8 mouse cellular contexts compared by ENCODE assay signal in the genomic region with DNA sequence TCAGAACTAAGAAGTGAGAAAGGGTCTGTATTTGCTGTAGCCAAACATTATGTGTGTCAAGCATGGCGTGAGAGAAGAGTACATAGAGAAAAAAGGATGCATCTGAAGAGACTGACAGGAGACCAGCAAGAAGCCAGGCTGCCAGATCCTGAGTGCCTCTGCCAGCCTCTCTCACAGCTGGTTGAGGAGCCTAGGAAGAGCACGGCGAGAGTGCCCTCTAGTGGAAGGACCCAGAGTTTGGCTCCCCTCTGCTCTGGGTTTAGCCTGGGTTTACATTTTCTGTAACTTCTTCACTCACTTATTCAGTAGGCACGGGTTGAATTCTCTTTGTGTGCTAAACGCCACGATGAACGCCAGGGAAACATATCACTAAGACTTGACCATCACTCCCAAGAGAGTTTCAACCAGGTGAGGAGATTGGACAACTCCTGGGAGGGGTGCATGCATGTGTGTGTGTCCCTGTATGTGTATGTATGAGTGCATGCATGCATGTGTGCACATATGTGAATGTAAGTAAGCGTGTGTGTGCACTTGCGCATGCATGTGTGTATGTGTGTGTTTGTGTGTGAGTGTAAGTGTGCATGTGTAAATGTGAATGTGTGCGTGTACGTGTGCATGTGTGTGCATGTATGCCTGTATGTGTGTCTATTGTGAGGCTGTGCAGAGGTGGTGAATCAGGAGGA. TPM values are rescaled to one million over a fixed set of nuclear protein-coding genes. Genes with fewer than 3 reads are reported as not detected.
DNase-seq lines count a peak whose midpoint lies in the region; ATAC-seq lines count a peak whose summit lies in the region.

No protein-coding gene starts in this region.

- no peak overlapping the region for H3K4me3 ChIP-seq in embryonic facial prominence, embryonic 11.5 days (ENCODE audit: low read depth, low read length)
- no peak overlapping the region for H3K4me3 ChIP-seq in kidney, embryonic 14.5 days (ENCODE audit: low read length)
- H3K4me3 ChIP-seq in limb, embryonic 13.5 days = no peak overlapping the region
- no peak overlapping the region for H3K4me3 ChIP-seq in neural tube, embryonic 12.5 days

- 39% methylated on average over 11 of the region's 11 CpGs for WGBS in embryonic facial prominence, embryonic 11.5 days
- 47% methylated on average over 11 of the region's 11 CpGs for WGBS in kidney, embryonic 14.5 days
- WGBS in limb, embryonic 13.5 days = 42% methylated on average over 11 of the region's 11 CpGs
- 44% methylated on average over 11 of the region's 11 CpGs for WGBS in neural tube, embryonic 12.5 days

- no peaks in the 10 kb centered on the region for H3K9me3 ChIP-seq in embryonic facial prominence, embryonic 11.5 days (replicated peaks; ENCODE audit: control insufficient read depth, low read length)
- H3K9me3 ChIP-seq in kidney, embryonic 14.5 days (ENCODE audit: control insufficient read depth, low read length) = no peaks in the 10 kb centered on the region
- no peaks in the 10 kb centered on the region for H3K9me3 ChIP-seq in limb, embryonic 13.5 days
- no peaks in the 10 kb centered on the region for H3K9me3 ChIP-seq in neural tube, embryonic 12.5 days

- ATAC-seq in embryonic facial prominence, embryonic 11.5 days (replicated peaks; ENCODE audit: insufficient number of reproducible peaks, low FRiP score, low TSS enrichment, low read depth) = peak; percentile 77
- peak; percentile 57 for ATAC-seq in kidney, embryonic 14.5 days (ENCODE audit: low FRiP score, low TSS enrichment)
- ATAC-seq in limb, embryonic 13.5 days (ENCODE audit: low FRiP score, low read depth) = peak; percentile 83
- peak; percentile 82 for ATAC-seq in neural tube, embryonic 12.5 days (ENCODE audit: low FRiP score, low read depth)

- H3K27me3 ChIP-seq in embryonic facial prominence, embryonic 11.5 days (ENCODE audit: control insufficient read depth, insufficient read depth, low read length) = no peaks in the 10 kb centered on the region
- no peaks in the 10 kb centered on the region for H3K27me3 ChIP-seq in kidney, embryonic 14.5 days (ENCODE audit: control insufficient read depth, insufficient read depth, low read length)
- H3K27me3 ChIP-seq in limb, embryonic 13.5 days = no peaks in the 10 kb centered on the region
- H3K27me3 ChIP-seq in neural tube, embryonic 12.5 days (replicated peaks) = no peaks in the 10 kb centered on the region

- no peaks in the 10 kb centered on the region for H3K4me1 ChIP-seq in embryonic facial prominence, embryonic 11.5 days (ENCODE audit: control insufficient read depth, insufficient read depth, low read length)
- no peaks in the 10 kb centered on the region for H3K4me1 ChIP-seq in kidney, embryonic 14.5 days (ENCODE audit: control insufficient read depth, insufficient read depth, low read length)
- peaks cover 41% of the 10 kb centered on the region for H3K4me1 ChIP-seq in limb, embryonic 13.5 days
- no peaks in the 10 kb centered on the region for H3K4me1 ChIP-seq in neural tube, embryonic 12.5 days

- no peak overlapping the region for H3K4me2 ChIP-seq in embryonic facial prominence, embryonic 11.5 days (ENCODE audit: low read depth, low read length)
- no peak overlapping the region for H3K4me2 ChIP-seq in kidney, embryonic 14.5 days (replicated peaks; ENCODE audit: low read depth, low read length)
- no peak overlapping the region for H3K4me2 ChIP-seq in limb, embryonic 13.5 days (replicated peaks)
- H3K4me2 ChIP-seq in neural tube, embryonic 12.5 days (replicated peaks) = no peak overlapping the region

- no peaks in the 10 kb centered on the region for H3K36me3 ChIP-seq in embryonic facial prominence, embryonic 11.5 days (replicated peaks; ENCODE audit: control insufficient read depth, insufficient read depth, low read depth, low read length)
- H3K36me3 ChIP-seq in kidney, embryonic 14.5 days (ENCODE audit: control insufficient read depth, insufficient read depth, low read length) = no peaks in the 10 kb centered on the region
- no peaks in the 10 kb centered on the region for H3K36me3 ChIP-seq in limb, embryonic 13.5 days
- no peaks in the 10 kb centered on the region for H3K36me3 ChIP-seq in neural tube, embryonic 12.5 days

- peak; percentile 52 for DNase-seq in 416B (ENCODE audit: low read depth)
- DNase-seq in adrenal gland, adult 2 months = peak; percentile 56
- peak; percentile 92 for DNase-seq in embryonic facial prominence, embryonic 11.5 days (ENCODE audit: low spot score)
- DNase-seq in heart, adult 8-10 months (ENCODE audit: low spot score) = peak; percentile 57
- peak; percentile 41 for DNase-seq in thymus, postnatal 25 days

- H3K9ac ChIP-seq in embryonic facial prominence, embryonic 11.5 days (replicated peaks; ENCODE audit: low read length) = no peak overlapping the region
- H3K9ac ChIP-seq in kidney, embryonic 14.5 days (ENCODE audit: low read depth, low read length) = no peak overlapping the region
- no peak overlapping the region for H3K9ac ChIP-seq in limb, embryonic 13.5 days
- H3K9ac ChIP-seq in neural tube, embryonic 12.5 days = no peak overlapping the region

- H3K27ac ChIP-seq in embryonic facial prominence, embryonic 11.5 days (replicated peaks; ENCODE audit: low read depth, low read length) = 0 out of 2 replicates have a peak overlapping the region, but pooled peaks have one; percentile 22
- H3K27ac ChIP-seq in kidney, embryonic 14.5 days (ENCODE audit: low read depth, low read length) = no peak overlapping the region
- no peak overlapping the region for H3K27ac ChIP-seq in limb, embryonic 13.5 days
- no peak overlapping the region for H3K27ac ChIP-seq in neural tube, embryonic 12.5 days

RNA-seq across cellular contexts. Expression of a gene that starts 42.4 kb away (rescaled TPM):
- total RNA-seq in adrenal gland, adult 2 months (2021) = 1 to 10 TPM; 3.4 to 8.6 TPM
- polyA plus RNA-seq in adrenal gland, adult 2 months (2012; rRNA removed) = 0.28 and 0.36 TPM in 2 replicates
- polyA plus RNA-seq in embryonic facial prominence, embryonic 11.5 days (2014; fragmentation: Nextera tagmentation; extraction: Ambion mirVana) = 9.0 and 9.7 TPM in 2 replicates
- 10 to 100 TPM in 2 of 4 experiments, 1 to 10 TPM in 2; 5.3 to 10.6 (median 10.3) TPM for total RNA-seq in heart, adult 8-10 months (2022)
- 4.0 and 8.6 TPM in 2 replicates for polyA plus RNA-seq in kidney, embryonic 14.5 days (2014; fragmentation: Nextera tagmentation; extraction: Ambion mirVana)
- polyA plus RNA-seq in limb, embryonic 13.5 days (2015; fragmentation: Nextera tagmentation; extraction: Ambion mirVana) = 4.4 and 5.1 TPM in 2 replicates
- 9.0 and 10.3 TPM in 2 replicates for polyA plus RNA-seq in neural tube, embryonic 12.5 days (2016; fragmentation: Nextera tagmentation; extraction: Ambion mirVana)

Comparison
In these comparisons a context has a peak if more than half of its experiments do, and no peak if none do; other contexts are left out.
1. DNase-seq: peak in every context shown above with its lines; median percentile 92 in embryonic facial prominence, embryonic 11.5 days; 57 in heart, adult 8-10 months; 56 in adrenal gland, adult 2 months; 52 in 416B; 41 in thymus, postnatal 25 days.